Mouse (Mus musculus) gastrocnemius, adult 8-10 months (tissue): ENCODE measurements at regions not wholly inside any gene's neighbourhood (a gene's known extent, or its start where the extent isn't known, plus 50 kb on each side); places are given as distances from the start of the nearest gene placed in this dataset.
"Not testable (repeated sequence)": the region's sequence is repeated elsewhere in the genome, so short reads cannot be mapped to it uniquely, and the experiment has no call there.

Experiments
- DNase-seq, 2 experiments: peaks; one replicate each; pipeline ENCODE4 v3.0.0; 2022; ENCODE audit warnings: low spot score in 2 of 2

- DNase-seq, result no peak
Observed at GRCm38 (mm10) chr12:28922236-28922635, 170.6 kb downstream of the Eipr1 start.

- no peak for DNase-seq
Observed at GRCm38 (mm10) chr12:28925206-28925605, 173.6 kb downstream of the Eipr1 start.

- DNase-seq, result no peak
Observed at GRCm38 (mm10) chr12:28939936-28940335, 188.3 kb downstream of the Eipr1 start.

GRCm38 (mm10) chr12:28948889-28949288 lies 197.3 kb downstream of the Eipr1 start:
- DNase-seq, result no peak

DNA sequence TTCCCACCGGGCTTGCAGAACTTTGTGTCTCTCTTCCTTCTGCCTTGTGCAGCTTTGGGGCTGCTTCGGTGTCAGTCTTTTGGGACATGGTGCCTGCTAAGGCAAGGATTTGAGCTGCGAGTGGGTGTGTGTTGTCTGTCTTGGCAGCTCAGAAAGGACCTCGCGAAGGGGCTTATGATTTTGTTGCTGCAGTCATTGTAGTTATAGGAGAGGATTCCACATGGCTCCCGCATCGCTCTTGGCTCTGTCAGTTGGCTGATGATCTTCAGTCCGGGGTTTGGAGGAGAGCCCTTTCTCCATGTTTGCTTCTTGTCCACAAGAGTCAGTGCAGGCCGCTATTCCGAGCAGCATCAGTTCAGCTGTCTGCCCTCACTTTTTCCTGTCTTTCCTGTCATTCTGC lies 197.7 kb downstream of the Eipr1 start:
- no peak for DNase-seq

GRCm38 (mm10) chr12:28957155-28957554 lies 205.6 kb downstream of the Eipr1 start:
- no peak for DNase-seq

DNA sequence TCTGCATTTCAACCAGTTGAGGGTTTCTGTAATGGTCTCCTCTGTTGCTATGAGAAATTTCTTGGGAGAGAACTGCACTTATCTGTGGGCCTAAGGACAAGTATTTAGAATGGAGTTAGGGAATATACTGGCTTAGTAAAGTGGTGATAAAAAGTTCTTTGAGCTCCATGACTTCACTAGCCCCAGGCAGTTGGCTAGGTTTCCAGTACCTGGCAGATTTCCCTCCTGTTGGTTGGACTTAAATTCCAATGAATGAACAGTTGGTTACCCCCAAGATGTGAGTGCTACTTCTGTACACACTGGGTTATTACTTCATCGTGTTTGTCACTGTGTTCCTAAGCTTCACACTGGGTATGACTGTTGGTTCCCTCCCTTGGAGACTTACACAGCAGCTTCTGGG lies 207.1 kb downstream of the Eipr1 start:
- no peak for DNase-seq

- DNase-seq, result no peak
Observed at GRCm38 (mm10) chr12:28969671-28970379, 218.2 kb downstream of the Eipr1 start.

- DNase-seq, result no peak
Observed at GRCm38 (mm10) chr12:28974571-28975041, 223.0 kb downstream of the Eipr1 start.

DNA sequence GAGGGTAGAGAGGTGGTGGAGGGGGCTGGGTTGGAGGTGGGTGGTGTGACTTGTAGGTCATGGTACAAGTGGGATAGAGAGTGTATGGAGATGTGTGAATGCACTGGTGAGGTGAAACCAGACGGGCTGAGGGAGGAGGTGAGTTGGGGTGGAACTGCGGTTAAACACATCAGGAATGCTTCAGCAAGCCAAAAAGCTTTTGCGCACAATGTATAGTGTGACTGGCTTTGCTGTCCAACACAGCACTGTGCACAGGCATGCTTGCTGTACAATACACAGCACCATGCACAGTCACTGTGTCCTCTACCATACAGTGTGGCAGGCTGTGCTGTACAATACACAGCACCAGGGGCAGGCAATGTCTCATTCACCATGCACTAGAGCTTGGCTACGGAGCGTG lies 223.6 kb downstream of the Eipr1 start:
- no peak for DNase-seq

DNA sequence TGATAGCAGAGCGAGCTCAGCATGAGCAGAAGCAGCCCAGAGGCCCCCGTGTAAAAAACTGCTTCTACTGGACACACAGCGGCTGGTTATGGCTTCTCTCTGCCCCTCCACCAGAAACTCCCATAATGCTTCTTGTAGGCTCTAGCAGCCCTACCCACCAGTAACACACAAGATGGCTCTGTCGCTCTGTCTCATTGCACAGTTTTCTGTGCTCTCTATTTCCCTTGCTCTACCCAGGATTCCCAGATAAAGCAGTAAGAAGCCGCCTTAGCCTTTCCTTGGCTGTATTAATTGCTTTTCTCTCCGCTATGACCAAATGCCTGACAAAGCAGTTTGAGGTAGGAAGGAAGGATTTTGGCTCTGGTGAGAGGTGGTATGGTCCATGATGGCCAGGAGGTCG lies 228.1 kb downstream of the Eipr1 start:
- no peak for DNase-seq

DNA sequence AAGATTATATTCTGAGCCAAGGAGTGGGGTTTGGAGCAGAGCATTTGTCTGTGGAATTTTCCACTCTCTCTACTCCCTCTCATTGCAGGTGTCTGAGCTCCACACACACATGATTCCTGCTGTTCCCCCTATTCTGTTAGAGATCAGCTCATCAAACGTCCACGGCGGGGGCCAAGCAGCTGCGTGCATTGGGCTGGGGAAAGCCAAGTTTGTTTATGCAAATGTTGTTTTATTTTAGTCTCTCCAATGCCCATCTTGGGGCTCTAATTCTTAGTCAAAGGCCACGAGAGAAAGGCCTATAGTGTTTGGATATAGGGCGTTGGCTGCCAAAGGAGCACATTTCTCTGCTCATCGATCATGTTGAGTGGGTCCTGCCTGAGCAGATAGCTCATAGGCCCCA lies 234.6 kb downstream of the Eipr1 start:
- DNase-seq, result no peak

GRCm38 (mm10) chr12:28997474-28998192 lies 246.0 kb downstream of the Eipr1 start:
- no peak for DNase-seq

DNA sequence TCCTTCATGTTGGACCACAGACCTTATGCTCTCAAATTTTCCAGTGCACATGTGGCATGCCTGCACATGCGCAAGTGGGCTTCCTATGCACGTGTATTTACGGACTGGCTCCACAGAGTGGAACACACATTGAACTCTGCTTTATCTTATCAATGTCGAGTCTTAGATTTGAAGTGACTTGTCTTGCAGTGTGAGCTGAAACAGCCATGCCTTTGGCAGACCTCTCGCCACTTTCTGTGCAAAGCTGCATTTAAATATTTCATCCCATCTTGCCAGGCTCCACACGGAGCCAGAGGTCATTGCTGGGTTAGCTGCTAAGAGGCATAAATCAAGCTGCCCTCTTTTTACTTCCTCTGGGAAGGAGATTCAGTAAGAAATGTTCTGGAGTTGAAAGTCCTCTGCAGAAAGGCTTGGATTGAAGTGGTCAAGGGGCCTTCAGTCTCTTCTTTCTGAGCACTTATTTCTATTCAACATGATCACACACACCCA lies 248.4 kb downstream of the Eipr1 start:
- DNase-seq, result no peak

DNA sequence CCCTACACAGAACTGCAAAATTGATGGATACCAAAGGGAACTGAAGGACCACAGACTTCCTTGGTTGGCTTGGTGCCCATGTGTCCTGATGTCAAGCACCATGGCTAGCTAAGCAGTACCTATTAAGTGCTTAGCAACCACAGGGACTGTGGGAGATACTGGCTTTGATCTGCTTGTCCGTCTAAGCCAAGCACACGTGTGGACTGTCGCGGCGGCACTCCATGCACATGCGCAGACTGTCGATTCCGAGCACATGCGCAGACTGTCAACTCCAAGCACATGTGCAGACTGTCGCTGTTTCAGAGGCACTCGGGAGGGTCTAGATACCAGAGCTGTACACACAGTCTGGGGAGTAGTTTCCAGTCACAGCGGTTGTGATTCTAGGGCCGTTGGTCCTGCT lies 252.9 kb downstream of the Eipr1 start:
- no peak for DNase-seq

- no peak for DNase-seq
Observed at GRCm38 (mm10) chr12:29014601-29015000, 263.0 kb downstream of the Eipr1 start.

GRCm38 (mm10) chr12:29015200-29015862 lies 263.7 kb downstream of the Eipr1 start:
- DNase-seq, result no peak

DNA sequence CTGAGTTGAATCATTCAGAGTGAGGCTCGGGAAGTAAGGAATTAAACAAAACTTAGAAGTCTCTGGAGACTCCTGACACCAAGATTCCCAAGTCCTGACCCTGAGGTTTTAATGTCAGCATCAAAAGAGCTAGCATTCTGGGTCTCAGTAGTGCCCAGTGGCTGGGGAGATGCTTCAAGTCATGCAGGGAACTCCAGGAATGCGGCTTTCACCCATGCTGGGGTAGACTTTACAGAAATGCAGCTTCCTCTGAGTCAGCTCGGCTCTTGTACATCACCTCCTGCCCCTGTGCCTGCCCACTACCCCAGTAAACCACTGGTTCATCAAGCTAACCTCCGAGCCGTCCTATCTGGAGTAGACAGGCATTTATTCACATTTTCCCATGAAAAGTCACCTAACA lies 269.5 kb downstream of the Eipr1 start:
- no peak for DNase-seq

GRCm38 (mm10) chr12:29028171-29028570 lies 276.6 kb downstream of the Eipr1 start:
- DNase-seq, result no peak

DNA sequence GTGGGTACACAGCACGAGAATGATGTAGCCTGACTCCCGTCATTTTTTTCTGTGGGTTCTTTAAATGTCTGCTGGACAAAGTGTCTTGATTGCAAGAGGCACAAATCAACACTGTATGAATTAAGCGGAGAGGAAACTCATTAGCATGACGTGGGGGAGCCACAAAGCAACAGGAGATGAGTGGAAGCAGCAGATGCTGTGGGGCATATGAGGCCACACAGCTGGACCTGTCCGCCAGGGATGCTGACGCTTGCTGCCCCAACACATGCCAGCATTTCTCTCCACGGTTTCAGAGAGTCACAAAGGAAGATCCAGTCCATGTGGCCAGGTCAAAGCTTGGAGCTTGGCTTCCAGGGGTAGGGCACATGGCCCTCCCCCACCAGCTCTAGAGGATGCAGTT lies 277.9 kb downstream of the Eipr1 start:
- no peak for DNase-seq

DNA sequence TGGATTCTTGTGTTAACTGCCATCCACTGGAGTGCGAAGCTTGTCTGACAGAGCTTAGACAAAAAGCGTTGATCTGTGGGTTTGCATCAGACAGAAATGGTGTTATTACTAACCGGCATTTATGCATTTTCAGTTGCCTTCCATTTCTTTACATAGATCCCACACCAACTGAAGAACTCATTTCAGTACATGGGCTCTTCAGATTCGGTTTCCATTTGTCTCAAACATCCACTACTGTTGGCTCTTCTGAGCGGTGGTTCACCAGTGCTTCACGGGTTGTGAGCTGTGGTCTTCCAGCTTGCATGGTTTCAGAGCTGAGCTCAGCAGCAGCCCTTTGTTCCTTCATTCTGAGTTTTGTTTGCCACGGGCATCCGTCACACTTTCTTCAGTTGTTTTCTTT lies 294.4 kb downstream of the Eipr1 start:
- DNase-seq, result no peak

DNA sequence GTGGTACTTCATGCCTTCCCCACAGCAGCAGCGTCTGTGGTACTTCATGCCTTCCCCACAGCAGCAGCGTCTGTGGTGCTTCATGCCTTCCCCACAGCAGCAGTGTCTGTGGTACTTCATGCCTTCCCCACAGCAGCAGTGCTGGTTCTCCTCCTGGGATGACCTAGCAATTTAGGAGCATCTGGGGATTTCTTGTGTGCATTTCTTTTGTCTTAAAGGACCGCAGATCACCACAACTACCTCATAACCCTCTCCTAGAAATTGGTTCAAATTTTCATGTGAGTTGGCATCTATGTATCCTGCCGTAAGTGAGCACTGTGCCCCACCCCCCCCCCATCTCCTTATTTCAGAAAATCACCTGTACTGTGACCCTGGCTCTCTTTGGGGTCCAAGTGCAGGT lies 297.0 kb downstream of the Eipr1 start:
- DNase-seq, result not testable (repeated sequence)
